Mouse (Mus musculus): ENCODE data around the gene Pear1.

GRCm38 (mm10) chr3:87743927-87744326, 80.2 kb downstream of the Pear1 start:
- TF ChIP-seq POLR2A (IDR thresholded peaks at IDR 0.05; ENCODE audit: borderline replicate concordance, control insufficient read depth, low read depth, low read length) (no peak), CTCF (IDR thresholded peaks at IDR 0.05; ENCODE audit: control insufficient read depth, insufficient read depth, low read length) (no peak)
